In genomic region chr9:58201861-58202549, GRCm38 (mm10) we compare ENCODE assay signal across 9 mouse cellular contexts. TPM values are rescaled to one million over a fixed set of nuclear protein-coding genes. Genes with fewer than 3 reads are reported as not detected.
DNase-seq lines count a peak whose midpoint lies in the region; ATAC-seq and TF ChIP-seq lines count a peak whose summit lies in the region.
"Had no signal": no experiment of that assay in that cellular context is flagged by ENCODE, and none has a peak within 500 bp of the region (broad histone marks: within the 10 kb centered on the region; RNA-seq: fewer than 3 reads in every experiment).

No protein-coding gene starts in this region.

- H3K4me1 ChIP-seq in heart, embryonic 15.5 days (replicated peaks), result peaks cover 54% of the 10 kb centered on the region
- peaks cover 19% of the 10 kb centered on the region; the same call in 1 of the 2 replicates for H3K4me1 ChIP-seq in hindbrain, postnatal 0 days (ENCODE audit: insufficient read depth, low read length)
- peaks cover 6% of the 10 kb centered on the region; the same call in 1 of the 2 replicates for H3K4me1 ChIP-seq in liver, postnatal 0 days (ENCODE audit: insufficient read depth)

- no peaks in the 10 kb centered on the region for H3K36me3 ChIP-seq in heart, embryonic 15.5 days
- H3K36me3 ChIP-seq in hindbrain, postnatal 0 days (ENCODE audit: insufficient read depth, low read length), result no peaks in the 10 kb centered on the region
- no peaks in the 10 kb centered on the region for H3K36me3 ChIP-seq in liver, postnatal 0 days (replicated peaks; ENCODE audit: insufficient read depth, low read length)

- no peak for ATAC-seq in heart, embryonic 15.5 days (replicated peaks; ENCODE audit: insufficient number of reproducible peaks, insufficient read depth, low FRiP score, low read depth)
- ATAC-seq in hindbrain, postnatal 0 days, result no peak
- ATAC-seq in liver, postnatal 0 days, result no peak

- 2% methylated on average over 37 of the region's 37 CpGs for WGBS in heart, embryonic 15.5 days
- WGBS in hindbrain, postnatal 0 days, result under 1% methylated on average over 37 of the region's 37 CpGs
- WGBS in liver, postnatal 0 days (ENCODE audit: insufficient replicate concordance), result 5% methylated on average over 37 of the region's 37 CpGs

- H3K4me3 ChIP-seq in heart, embryonic 15.5 days, result peak overlapping the region; percentile 13; the same call in 1 of the 2 replicates
- peak overlapping the region; percentile 33 for H3K4me3 ChIP-seq in hindbrain, postnatal 0 days (ENCODE audit: low read length)
- H3K4me3 ChIP-seq in liver, postnatal 0 days (ENCODE audit: low read depth, low read length), result no peak overlapping the region

- H3K27me3 ChIP-seq in heart, embryonic 15.5 days, result peaks cover 71% of the 10 kb centered on the region
- H3K27me3 ChIP-seq in hindbrain, postnatal 0 days (ENCODE audit: insufficient read depth, low read length), result peaks cover 49% of the 10 kb centered on the region
- peaks cover 81% of the 10 kb centered on the region for H3K27me3 ChIP-seq in liver, postnatal 0 days (ENCODE audit: insufficient read depth, low read length)

- no peak overlapping the region for H3K27ac ChIP-seq in heart, embryonic 15.5 days
- H3K27ac ChIP-seq in hindbrain, postnatal 0 days, result peak overlapping the region; percentile 78
- no peak overlapping the region for H3K27ac ChIP-seq in liver, postnatal 0 days (ENCODE audit: low read depth)
- H3K27ac ChIP-seq: liver, embryonic 14.5 days had no signal

- no peak for TF ChIP-seq CTCF in hindbrain, postnatal 0 days (IDR thresholded peaks at IDR 0.05; ENCODE audit: low read depth)
- no peak for TF ChIP-seq CTCF in liver, postnatal 0 days (IDR thresholded peaks at IDR 0.05; ENCODE audit: low read depth)

- no peaks in the 10 kb centered on the region for H3K9me3 ChIP-seq in heart, embryonic 15.5 days (replicated peaks)
- H3K9me3 ChIP-seq in hindbrain, postnatal 0 days (ENCODE audit: low read length), result no peaks in the 10 kb centered on the region
- no peaks in the 10 kb centered on the region for H3K9me3 ChIP-seq in liver, postnatal 0 days (ENCODE audit: low read length)

- no peak for TF ChIP-seq EP300 in liver, postnatal 0 days (IDR thresholded peaks at IDR 0.05; ENCODE audit: low read depth)

- H3K4me2 ChIP-seq in heart, embryonic 15.5 days, result peak overlapping the region; percentile 28; the same call in 1 of the 2 replicates
- peak overlapping the region; percentile 49 for H3K4me2 ChIP-seq in hindbrain, postnatal 0 days (ENCODE audit: low read depth, low read length)
- no peak overlapping the region for H3K4me2 ChIP-seq in liver, postnatal 0 days (ENCODE audit: low read depth, low read length)

- DNase-seq in heart, adult 18-20 months, result no peak
- DNase-seq in embryo, embryonic 10.5 days (ENCODE audit: low spot score), result peak; percentile 49
- peak; percentile 47 for DNase-seq in hindbrain, postnatal 0 days (ENCODE audit: low spot score)
- peak; percentile 49 for DNase-seq in neural tube, embryonic 10.5 days (ENCODE audit: extremely low spot score, low spot score)
- DNase-seq in adrenal gland, postnatal 25 days, result no peak
- no peak for DNase-seq in adrenal gland, adult 8-10 months
- DNase-seq in liver, postnatal 0 days, result no peak

- H3K9ac ChIP-seq in heart, embryonic 15.5 days, result no peak overlapping the region
- H3K9ac ChIP-seq in hindbrain, postnatal 0 days (replicated peaks; ENCODE audit: low read length), result peak overlapping the region; percentile 44
- H3K9ac ChIP-seq in liver, postnatal 0 days (replicated peaks), result no peak overlapping the region
- H3K9ac ChIP-seq: liver, embryonic 14.5 days had no signal

RNA-seq across cellular contexts. Expression of gene Islr, which starts 2.1 kb away (rescaled TPM):
- polyA plus RNA-seq in heart, embryonic 15.5 days (2015; fragmentation: Nextera tagmentation; extraction: Ambion mirVana), result 28.4 and 49.0 TPM in 2 replicates
- 10 to 100 TPM; 19.2 to 19.8 TPM for total RNA-seq in heart, adult 18-20 months (2021)
- 57.9 and 72.8 TPM in 2 replicates for total RNA-seq in hindbrain, postnatal 0 days (2014; rRNA removed)
- 29.9 and 33.5 TPM in 2 replicates for polyA plus RNA-seq in hindbrain, postnatal 0 days (2015; fragmentation: Nextera tagmentation; extraction: Ambion mirVana)
- 10.0 and 13.3 TPM in 2 replicates for total RNA-seq in adrenal gland, postnatal 25 days (2021)
- 10 to 100 TPM; 23.6 to 40.9 (median 28.1) TPM for total RNA-seq in adrenal gland, adult 8-10 months (2022)
- polyA plus RNA-seq in liver, postnatal 0 days (2015; fragmentation: Nextera tagmentation; extraction: Ambion mirVana), result 2.9 and 3.0 TPM in 2 replicates

RNA-seq across cellular contexts. Expression of gene Islr2, which starts 2.1 kb away (rescaled TPM):
- 0.20 TPM in 1 of 2 replicates, not detected in the other for polyA plus RNA-seq in heart, embryonic 15.5 days (2015; fragmentation: Nextera tagmentation; extraction: Ambion mirVana)
- total RNA-seq in heart, adult 18-20 months (2021), result 1 to 10 TPM in 1 of 2 experiments, under 1 TPM in 1; 0.42 to 1.7 TPM
- total RNA-seq in hindbrain, postnatal 0 days (2014; rRNA removed), result 293 and 343 TPM in 2 replicates
- polyA plus RNA-seq in hindbrain, postnatal 0 days (2015; fragmentation: Nextera tagmentation; extraction: Ambion mirVana), result 15.8 and 19.2 TPM in 2 replicates
- total RNA-seq in adrenal gland, postnatal 25 days (2021), result 0.64 and 1.7 TPM in 2 replicates
- total RNA-seq in adrenal gland, adult 8-10 months (2022), result 1 to 10 TPM; 1.2 to 1.9 (median 1.7) TPM
- not detected in 2 replicates for polyA plus RNA-seq in liver, postnatal 0 days (2015; fragmentation: Nextera tagmentation; extraction: Ambion mirVana)

RNA-seq across cellular contexts. Expression of gene Pml, which starts 47.6 kb away (rescaled TPM):
- 10.0 and 15.8 TPM in 2 replicates for polyA plus RNA-seq in heart, embryonic 15.5 days (2015; fragmentation: Nextera tagmentation; extraction: Ambion mirVana)
- 1 to 10 TPM; 8.1 to 8.8 TPM for total RNA-seq in heart, adult 18-20 months (2021)
- total RNA-seq in hindbrain, postnatal 0 days (2014; rRNA removed), result 11.4 and 17.0 TPM in 2 replicates
- polyA plus RNA-seq in hindbrain, postnatal 0 days (2015; fragmentation: Nextera tagmentation; extraction: Ambion mirVana), result 3.2 and 4.8 TPM in 2 replicates
- total RNA-seq in adrenal gland, postnatal 25 days (2021), result 23.6 and 35.1 TPM in 2 replicates
- 10 to 100 TPM; 23.4 to 45.6 (median 31.8) TPM for total RNA-seq in adrenal gland, adult 8-10 months (2022)
- polyA plus RNA-seq in liver, postnatal 0 days (2015; fragmentation: Nextera tagmentation; extraction: Ambion mirVana), result 8.4 and 8.5 TPM in 2 replicates

RNA-seq across cellular contexts. Expression of gene Stoml1, which starts 51.0 kb away (rescaled TPM):
- polyA plus RNA-seq in heart, embryonic 15.5 days (2015; fragmentation: Nextera tagmentation; extraction: Ambion mirVana), result 25.2 and 28.6 TPM in 2 replicates
- total RNA-seq in heart, adult 18-20 months (2021), result 10 to 100 TPM; 10.2 to 10.5 TPM
- total RNA-seq in hindbrain, postnatal 0 days (2014; rRNA removed), result 145 and 157 TPM in 2 replicates
- 136 and 141 TPM in 2 replicates for polyA plus RNA-seq in hindbrain, postnatal 0 days (2015; fragmentation: Nextera tagmentation; extraction: Ambion mirVana)
- total RNA-seq in adrenal gland, postnatal 25 days (2021), result 18.2 and 29.6 TPM in 2 replicates
- 10 to 100 TPM; 19.9 to 32.9 (median 28.3) TPM for total RNA-seq in adrenal gland, adult 8-10 months (2022)
- 5.6 and 6.7 TPM in 2 replicates for polyA plus RNA-seq in liver, postnatal 0 days (2015; fragmentation: Nextera tagmentation; extraction: Ambion mirVana)

Comparison
In these comparisons a context has a peak if more than half of its experiments do, and no peak if none do; other contexts are left out.
1. DNase-seq: peak in embryo, embryonic 10.5 days (single experiment), hindbrain, postnatal 0 days (single experiment) and neural tube, embryonic 10.5 days (single experiment); none in heart, adult 18-20 months (0 of 2), adrenal gland, postnatal 25 days (single experiment), adrenal gland, adult 8-10 months (single experiment) and liver, postnatal 0 days (single experiment).
2. RNA of gene Islr2, which starts 2.1 kb away (total RNA-seq): 293 to 343 TPM in hindbrain, postnatal 0 days; 1.2 to 1.9 TPM in adrenal gland, adult 8-10 months, 0.42 to 1.7 TPM in heart, adult 18-20 months and 0.64 to 1.7 TPM in adrenal gland, postnatal 25 days; every median in the first group is over 100 times any median in the second.